Mouse (Mus musculus) megakaryocyte, embryonic 14.5 days (primary cell): ENCODE measurements around the gene Ccnd3.

Source experiments
- FLI1 ChIP-seq: IDR thresholded peaks from 2 replicates; pipeline ENCODE4 v1.6.1; 2012; ENCODE audit warnings: low read length, inconsistent platforms, mixed read lengths
- GATA1 ChIP-seq: IDR thresholded peaks from 3 replicates; pipeline ENCODE4 v1.6.1; 2012; ENCODE audit warnings: mixed read lengths, low read length, inconsistent platforms, borderline replicate concordance

- TF ChIP-seq GATA1 = no peak
- TF ChIP-seq FLI1 = no peak
These were observed 64.2 kb downstream of the Ccnd3 start for GRCm38 (mm10) chr17:47568951-47569527.
